Mouse (Mus musculus): ENCODE measurements at regions not wholly inside any gene's neighbourhood (a gene's known extent, or its start where the extent isn't known, plus 50 kb on each side); places are given as distances from the start of the nearest gene placed in this dataset.

DNA sequence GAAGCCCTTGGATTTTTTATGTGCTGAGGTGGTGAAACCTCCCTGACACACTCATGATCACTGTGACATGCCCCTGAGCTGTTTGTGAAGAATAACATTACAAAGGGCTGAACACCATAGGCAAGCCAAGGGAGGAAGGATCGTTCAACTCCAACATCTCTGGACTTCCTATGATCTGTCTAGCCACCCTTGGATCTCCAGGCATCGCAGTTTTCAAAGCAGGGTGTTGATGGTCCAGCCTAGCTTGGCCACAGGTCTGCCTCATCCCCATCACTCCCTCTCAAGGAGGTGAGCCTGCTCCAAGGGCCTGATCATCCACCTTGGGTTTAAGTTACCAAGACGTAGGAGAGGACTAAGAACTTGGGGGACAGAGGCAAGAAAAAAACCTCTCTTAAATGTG is 268.5 kb downstream of the Cxcl12 start:
- 75% methylated on average over 3 of the region's 3 CpGs for whole genome bisulfite sequencing
- Histone ChIP-seq H3K9ac (ENCODE audit: low read depth, low read length) (no peak overlapping the region), H3K27me3 (ENCODE audit: insufficient read depth, low read length) (no peaks in the 10 kb centered on the region), H3K4me2 (ENCODE audit: low read length) (no peak overlapping the region), H3K27ac (no peak overlapping the region), H3K4me1 (replicated peaks; ENCODE audit: insufficient read depth, low read length) (0 out of 2 replicates have a peak, but pooled peaks cover 1% of the 10 kb centered on the region), H3K4me3 (replicated peaks; ENCODE audit: low read depth, low read length) (no peak overlapping the region), H3K36me3 (ENCODE audit: insufficient read depth, low read length) (no peaks in the 10 kb centered on the region), H3K9me3 (replicated peaks; ENCODE audit: low read length) (no peaks in the 10 kb centered on the region)
- ATAC-seq (replicated peaks; ENCODE audit: low FRiP score, low read depth) (no peak), DNase-seq (ENCODE audit: low spot score) (no peak)
- TF ChIP-seq CTCF (IDR thresholded peaks at IDR 0.05; ENCODE audit: low read depth) = no peak

DNA sequence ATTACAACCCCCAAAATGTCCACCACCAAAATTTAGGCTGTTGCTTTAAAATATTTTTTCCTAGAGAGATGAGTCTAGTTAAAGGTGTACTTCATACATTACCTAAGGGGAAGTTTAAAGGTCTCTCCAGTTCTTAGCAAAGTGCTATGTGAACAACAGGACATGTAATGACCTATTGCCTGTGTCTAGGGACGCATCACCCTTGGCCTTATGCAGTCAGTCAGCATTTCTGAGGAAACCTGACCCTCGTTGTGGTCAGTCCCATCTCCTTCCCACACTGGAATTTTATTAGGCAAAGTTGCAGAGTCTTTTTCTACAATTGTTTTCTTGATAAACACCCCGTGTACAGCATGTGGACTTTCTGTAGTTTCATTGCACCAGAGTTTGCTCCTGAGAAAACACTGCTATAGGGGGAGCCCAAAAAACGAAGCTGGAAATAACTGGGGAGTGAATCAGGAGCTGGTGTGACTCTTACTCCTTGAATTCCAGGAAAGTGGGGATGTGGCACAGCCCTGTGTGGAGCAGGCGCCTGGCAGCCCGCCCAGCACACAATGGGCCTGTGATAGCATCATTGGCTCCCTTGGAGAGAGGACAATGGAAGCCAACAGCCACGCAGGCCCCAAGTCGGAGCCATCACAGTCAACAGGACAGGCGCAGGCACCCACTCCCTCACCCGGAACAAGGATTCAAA is 269.2 kb downstream of the Cxcl12 start:
- DNase-seq (ENCODE audit: low spot score) (peak; percentile 59), ATAC-seq (replicated peaks; ENCODE audit: low FRiP score, low read depth) (no peak; the same call in 1 of the 2 replicates)
- no peaks in the 10 kb centered on the region for H3K9me3 ChIP-seq (replicated peaks; ENCODE audit: low read length)
- H3K36me3 ChIP-seq (ENCODE audit: insufficient read depth, low read length) = no peaks in the 10 kb centered on the region
- no peak overlapping the region for H3K4me3 ChIP-seq (replicated peaks; ENCODE audit: low read depth, low read length)
- TF ChIP-seq CTCF (IDR thresholded peaks at IDR 0.05; ENCODE audit: low read depth) = no peak
- H3K27ac ChIP-seq = no peak overlapping the region; the same call in 1 of the 2 replicates
- no peak overlapping the region for H3K9ac ChIP-seq (ENCODE audit: low read depth, low read length)
- H3K27me3 ChIP-seq (ENCODE audit: insufficient read depth, low read length) = no peaks in the 10 kb centered on the region
- WGBS = 46% methylated on average over 10 of the region's 10 CpGs
- H3K4me1 ChIP-seq (replicated peaks; ENCODE audit: insufficient read depth, low read length) = no peaks in the 10 kb centered on the region
- no peak overlapping the region for H3K4me2 ChIP-seq (ENCODE audit: low read length)

DNA sequence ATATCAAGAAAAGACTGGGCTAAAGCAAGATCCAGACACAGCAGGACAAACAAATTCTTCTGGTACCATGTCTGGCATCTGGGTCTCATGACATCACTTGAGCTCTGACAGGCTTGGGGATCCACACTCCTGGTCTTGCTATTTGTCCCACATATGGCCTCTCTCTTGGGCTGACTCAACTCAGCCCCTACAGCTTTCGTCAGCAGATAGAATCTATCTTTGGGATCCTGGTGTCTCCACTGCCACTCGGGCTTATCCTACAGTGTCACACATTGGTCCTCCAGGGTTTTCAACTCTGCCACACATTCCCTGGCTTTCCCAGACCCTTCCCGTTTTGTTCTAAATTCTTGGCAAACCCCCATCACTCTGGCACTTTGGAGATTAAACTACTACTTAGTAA is 280.3 kb downstream of the Cxcl12 start:
- TF ChIP-seq CTCF (IDR thresholded peaks at IDR 0.05; ENCODE audit: low read depth) = no peak
- Histone ChIP-seq H3K9me3 (replicated peaks; ENCODE audit: low read length) (no peaks in the 10 kb centered on the region), H3K4me2 (ENCODE audit: low read length) (no peak overlapping the region), H3K9ac (ENCODE audit: low read depth, low read length) (no peak overlapping the region), H3K4me1 (replicated peaks; ENCODE audit: insufficient read depth, low read length) (no peaks in the 10 kb centered on the region), H3K36me3 (ENCODE audit: insufficient read depth, low read length) (no peaks in the 10 kb centered on the region), H3K27ac (no peak overlapping the region), H3K27me3 (ENCODE audit: insufficient read depth, low read length) (no peaks in the 10 kb centered on the region), H3K4me3 (replicated peaks; ENCODE audit: low read depth, low read length) (no peak overlapping the region)
- no peak for DNase-seq (ENCODE audit: low spot score)
- whole genome bisulfite sequencing = 61% methylated on average over 3 of the region's 3 CpGs
- ATAC-seq (replicated peaks; ENCODE audit: low FRiP score, low read depth) = no peak

DNA sequence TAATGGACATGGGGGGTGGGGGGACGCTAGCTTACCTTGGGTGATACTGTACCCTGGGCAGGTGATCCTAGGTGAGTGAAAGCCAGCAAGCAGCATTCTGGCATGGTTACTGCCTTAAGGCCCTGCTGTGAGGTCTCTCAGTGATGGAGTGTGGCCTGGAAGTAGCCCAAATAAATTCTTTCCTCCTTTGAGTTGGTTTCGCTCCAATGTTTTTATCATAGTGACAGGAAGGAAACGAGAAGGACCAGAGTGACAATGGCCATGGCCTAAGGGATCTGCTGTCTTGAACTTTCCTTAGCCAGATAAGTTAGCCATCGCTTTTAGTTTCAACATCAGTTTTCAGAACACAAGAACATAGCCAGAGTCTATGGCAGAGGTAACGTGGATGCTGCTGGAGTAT is 282.7 kb downstream of the Cxcl12 start:
- TF ChIP-seq CTCF (IDR thresholded peaks at IDR 0.05; ENCODE audit: low read depth) = no peak
- no peaks in the 10 kb centered on the region for H3K27me3 ChIP-seq (ENCODE audit: insufficient read depth, low read length)
- no peak overlapping the region for H3K4me3 ChIP-seq (replicated peaks; ENCODE audit: low read depth, low read length)
- H3K4me2 ChIP-seq (ENCODE audit: low read length) = no peak overlapping the region
- H3K27ac ChIP-seq = no peak overlapping the region
- no peaks in the 10 kb centered on the region for H3K4me1 ChIP-seq (replicated peaks; ENCODE audit: insufficient read depth, low read length)
- peak; percentile 32 for DNase-seq (ENCODE audit: low spot score)
- H3K9ac ChIP-seq (ENCODE audit: low read depth, low read length) = no peak overlapping the region
- no peaks in the 10 kb centered on the region for H3K9me3 ChIP-seq (replicated peaks; ENCODE audit: low read length)
- 55% methylated on average over 5 of the region's 5 CpGs for WGBS
- ATAC-seq (replicated peaks; ENCODE audit: low FRiP score, low read depth) = no peak
- no peaks in the 10 kb centered on the region for H3K36me3 ChIP-seq (ENCODE audit: insufficient read depth, low read length)

DNA sequence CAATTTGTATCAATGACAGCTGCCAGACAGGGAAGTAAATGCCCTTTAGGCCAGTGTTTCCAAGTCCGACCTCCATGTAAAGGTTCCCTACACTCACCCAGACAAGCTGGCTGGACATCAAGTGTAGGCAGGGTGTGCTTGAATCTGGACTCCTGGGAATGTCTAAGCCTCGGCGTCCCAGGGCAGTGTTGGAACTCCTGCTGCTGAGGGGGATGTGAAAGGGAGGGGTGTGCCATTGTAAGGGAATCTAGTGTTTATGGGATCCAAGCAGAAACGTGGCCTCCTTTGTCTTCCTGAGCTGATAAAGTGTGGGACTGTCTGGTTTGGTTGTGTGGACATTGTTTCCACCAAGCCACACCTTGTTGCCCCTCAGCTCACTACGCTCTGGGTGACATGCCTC is 291.9 kb downstream of the Cxcl12 start:
- DNase-seq (ENCODE audit: low spot score) (no peak), ATAC-seq (replicated peaks; ENCODE audit: low FRiP score, low read depth) (no peak)
- Histone ChIP-seq H3K27ac (no peak overlapping the region), H3K9me3 (replicated peaks; ENCODE audit: low read length) (no peaks in the 10 kb centered on the region), H3K9ac (ENCODE audit: low read depth, low read length) (no peak overlapping the region), H3K4me3 (replicated peaks; ENCODE audit: low read depth, low read length) (no peak overlapping the region), H3K27me3 (ENCODE audit: insufficient read depth, low read length) (no peaks in the 10 kb centered on the region), H3K36me3 (ENCODE audit: insufficient read depth, low read length) (no peaks in the 10 kb centered on the region), H3K4me1 (replicated peaks; ENCODE audit: insufficient read depth, low read length) (no peaks in the 10 kb centered on the region), H3K4me2 (ENCODE audit: low read length) (no peak overlapping the region)
- WGBS = 53% methylated on average over 5 of the region's 5 CpGs
- TF ChIP-seq CTCF (IDR thresholded peaks at IDR 0.05; ENCODE audit: low read depth) = no peak

- no peak for DNase-seq (ENCODE audit: low spot score)
- no peak for TF ChIP-seq CTCF (IDR thresholded peaks at IDR 0.05; ENCODE audit: low read depth)
- Histone ChIP-seq H3K27ac (no peak overlapping the region), H3K27me3 (ENCODE audit: insufficient read depth, low read length) (no peaks in the 10 kb centered on the region), H3K9me3 (replicated peaks; ENCODE audit: low read length) (no peaks in the 10 kb centered on the region), H3K9ac (ENCODE audit: low read depth, low read length) (no peak overlapping the region), H3K4me3 (replicated peaks; ENCODE audit: low read depth, low read length) (no peak overlapping the region), H3K4me1 (replicated peaks; ENCODE audit: insufficient read depth, low read length) (no peaks in the 10 kb centered on the region), H3K36me3 (ENCODE audit: insufficient read depth, low read length) (no peaks in the 10 kb centered on the region), H3K4me2 (ENCODE audit: low read length) (no peak overlapping the region)
- WGBS = 88% methylated on average over 4 of the region's 4 CpGs
- ATAC-seq (replicated peaks; ENCODE audit: low FRiP score, low read depth) = no peak
Observed at GRCm38 (mm10) chr6:117465165-117465564, 296.8 kb downstream of the Cxcl12 start.
